Mouse (Mus musculus) C2C12 (cell line): ENCODE measurements around the gene Fam124b.

Source experiments
- CTCF ChIP-seq: IDR thresholded peaks from one replicate; pipeline ENCODE4 v1.5.1; 2011; ENCODE audit not compliant: control insufficient read depth, insufficient read depth, insufficient read length
- MYOD1 ChIP-seq: IDR thresholded peaks from one replicate; pipeline ENCODE4 v1.6.1; 2011; ENCODE audit warnings: low read depth; ENCODE audit not compliant: control insufficient read depth, insufficient read length
- USF1 ChIP-seq: IDR thresholded peaks from one replicate; pipeline ENCODE4 v1.6.1; 2011; ENCODE audit warnings: low read depth, mild to moderate bottlenecking, control low read depth, moderate library complexity

DNA sequence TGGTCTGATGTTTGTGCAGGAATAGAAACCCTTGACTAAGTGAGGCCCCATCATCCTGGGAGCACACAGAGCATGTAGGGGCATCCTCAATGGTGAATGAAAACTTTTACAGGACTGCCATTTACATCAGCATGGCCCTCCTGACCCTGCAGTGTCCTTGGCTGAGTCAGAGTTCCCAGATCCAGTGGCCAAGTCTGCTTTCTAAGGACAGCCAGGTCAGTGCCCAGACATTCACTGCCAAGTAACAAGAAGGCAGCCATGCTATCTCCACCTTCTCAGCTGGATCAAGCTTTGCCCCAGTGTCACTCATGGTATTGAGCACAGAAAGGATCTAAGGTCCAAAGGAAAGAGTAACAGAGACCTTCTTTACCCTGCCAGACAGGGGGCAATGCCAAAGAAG is 58.7 kb downstream of the Fam124b start:
- TF ChIP-seq USF1: no peak
- no peak for TF ChIP-seq CTCF
- TF ChIP-seq MYOD1: no peak
